12 mouse cellular contexts compared by ENCODE assay signal in the genomic region with DNA sequence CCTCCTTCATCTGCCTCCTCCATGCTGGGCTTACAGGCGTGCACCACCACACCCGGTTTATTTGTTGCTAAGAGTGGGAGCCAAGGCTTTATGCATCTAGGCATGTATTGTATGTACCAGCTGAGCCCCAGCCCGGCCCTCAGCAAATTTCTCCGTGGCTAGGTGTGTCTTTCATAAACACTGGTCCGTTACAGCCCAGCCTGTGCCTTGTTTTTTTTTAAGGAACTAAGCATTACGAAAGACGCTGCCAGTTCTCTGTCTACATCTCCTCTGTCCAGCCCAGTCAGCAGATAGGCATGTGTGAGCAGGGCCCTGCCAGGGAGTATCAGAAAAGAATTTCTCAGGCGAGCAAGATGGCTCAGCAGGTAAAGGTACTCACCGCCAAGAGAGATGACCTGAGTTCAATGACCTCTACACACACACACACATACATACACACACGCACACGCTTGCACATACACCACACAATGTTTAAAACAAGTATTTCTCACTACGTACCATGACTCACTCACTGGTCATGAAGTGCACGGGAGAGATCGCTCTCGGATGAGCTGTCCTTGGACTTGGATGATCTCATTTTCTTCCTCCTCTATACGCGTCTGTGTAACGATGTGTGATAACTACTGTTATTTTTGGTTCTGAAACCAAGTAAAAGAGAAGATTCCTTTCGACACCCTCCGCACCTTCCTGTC. TPM values are rescaled to one million over a fixed set of nuclear protein-coding genes. Genes with fewer than 3 reads are reported as not detected.
DNase-seq lines count a peak whose midpoint lies in the region; TF ChIP-seq lines count a peak whose summit lies in the region.
"Had no signal": no experiment of that assay in that cellular context is flagged by ENCODE, and none has a peak within 500 bp of the region (broad histone marks: within the 10 kb centered on the region; RNA-seq: fewer than 3 reads in every experiment).

No protein-coding gene starts in this region.

- DNase-seq in frontal cortex, adult 2 months (ENCODE audit: extremely low spot score in 1 of 2, low spot score in 1 of 2), result peak; percentile 44 to 55
- no peak for DNase-seq in frontal cortex, postnatal 14 days (ENCODE audit: low spot score in 2 of 2)
- DNase-seq in right cerebral cortex, adult 18-20 months, result peak; percentile 46
- no peak for DNase-seq in right cerebral cortex, postnatal 4 days
- DNase-seq in monocyte, adult 2 months (ENCODE audit: low read depth in 1 of 2, low spot score in 2 of 2), result peak; percentile 32 to 54
- no peak for DNase-seq in ovary, adult 18-20 months (ENCODE audit: low spot score)
- no peak for DNase-seq in cerebellum, postnatal 36 days
- DNase-seq: embryo, embryonic 11 days had no signal

- peak overlapping the region; percentile 87 for H3K27ac ChIP-seq in bone marrow macrophage, adult 2 months (ENCODE audit: insufficient read depth, low read depth, low read length)
- H3K27ac ChIP-seq: intestine, embryonic 15.5 days; layer of hippocampus, adult 2 months; limb, embryonic 13.5 days had no signal

- H3K4me3 ChIP-seq in bone marrow macrophage, adult 2 months (ENCODE audit: insufficient read depth, low read length), result 0 out of 2 replicates have a peak overlapping the region, but pooled peaks have one; percentile 2
- H3K4me3 ChIP-seq: intestine, embryonic 15.5 days; layer of hippocampus, adult 2 months; limb, embryonic 13.5 days had no signal

- no peak for TF ChIP-seq CTCF in bone marrow macrophage, adult 2 months (IDR thresholded peaks at IDR 0.05; ENCODE audit: low read depth, low read length)

- TF ChIP-seq POLR2A in bone marrow macrophage, adult 2 months (IDR thresholded peaks at IDR 0.05; ENCODE audit: borderline replicate concordance, low read depth, low read length), result no peak

- peaks cover 56% of the 10 kb centered on the region for H3K4me1 ChIP-seq in bone marrow macrophage, adult 2 months (ENCODE audit: control insufficient read depth, insufficient read depth, low read length)
- H3K4me1 ChIP-seq: intestine, embryonic 15.5 days; limb, embryonic 13.5 days had no signal

RNA-seq across cellular contexts. Expression of gene Daglb, which starts 10.9 kb away (rescaled TPM):
- 24.8 and 25.0 TPM in 2 replicates for polyA plus RNA-seq in frontal cortex, adult 2 months (2012; rRNA removed)
- 60.0 and 64.7 TPM in 2 replicates for polyA plus RNA-seq in bone marrow macrophage, adult 2 months (2012; ENCODE audit: insufficient read depth, insufficient read length, missing spikeins)

RNA-seq across cellular contexts. Expression of gene Rac1, which starts 52.5 kb away (rescaled TPM):
- 490 and 503 TPM in 2 replicates for polyA plus RNA-seq in frontal cortex, adult 2 months (2012; rRNA removed)
- 551 and 587 TPM in 2 replicates for polyA plus RNA-seq in bone marrow macrophage, adult 2 months (2012; ENCODE audit: insufficient read depth, insufficient read length, missing spikeins)

Comparison
In these comparisons a context has a peak if more than half of its experiments do, and no peak if none do; other contexts are left out.
1. DNase-seq: peak in frontal cortex, adult 2 months (2 of 2), right cerebral cortex, adult 18-20 months (single experiment) and monocyte, adult 2 months (2 of 2); none in frontal cortex, postnatal 14 days (0 of 2), right cerebral cortex, postnatal 4 days (single experiment), ovary, adult 18-20 months (single experiment) and cerebellum, postnatal 36 days (0 of 2).